Mouse (Mus musculus): ENCODE measurements around the gene Hmgn2.

- TF ChIP-seq POLR2A (IDR thresholded peaks at IDR 0.05; ENCODE audit: borderline replicate concordance, insufficient read depth, low read length) (no peak), CTCF (IDR thresholded peaks at IDR 0.05; ENCODE audit: borderline replicate concordance, insufficient read depth, low read depth, low read length) (no peak)
Measured at GRCm38 (mm10) chr4:133923743-133924142, 44.7 kb downstream of the Hmgn2 start.
